Mouse (Mus musculus): ENCODE results near the gene Gm10142. TPM values are rescaled to one million over a fixed set of nuclear protein-coding genes. Genes with fewer than 3 reads are reported as not detected.
"Not testable (repeated sequence)": the region's sequence is repeated elsewhere in the genome, so short reads cannot be mapped to it uniquely, and the experiment has no call there.

Gm10142 gene
- total RNA-seq, 2 experiments from 2014 or later: not detected

- no peak for ATAC-seq (replicated peaks; ENCODE audit: poor library complexity)
Measured at GRCm38 (mm10) chr10:77735928-77736327, 20.3 kb downstream of the Gm10142 start.

DNA sequence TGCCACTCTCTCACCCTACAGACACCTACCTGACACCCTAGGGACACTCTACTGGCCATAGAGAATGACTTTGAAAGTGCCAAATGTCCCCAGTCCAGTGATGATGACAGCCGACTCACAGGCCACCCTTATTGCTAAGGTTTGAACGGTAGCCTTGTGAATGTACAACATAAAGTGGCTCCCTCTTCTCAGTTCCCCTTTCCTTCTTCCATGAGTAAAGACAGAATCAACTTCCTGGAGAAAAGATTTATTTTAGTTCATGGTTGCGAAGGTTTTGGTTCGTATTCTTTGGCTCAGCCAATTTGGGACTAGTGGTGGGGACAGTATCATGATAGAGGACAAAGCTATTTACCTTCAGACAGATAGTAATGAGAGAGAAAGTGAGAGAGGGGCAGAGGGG is 23.3 kb downstream of the Gm10142 start:
- no peak for ATAC-seq (replicated peaks; ENCODE audit: poor library complexity)

GRCm38 (mm10) chr10:77741924-77742688 is 26.5 kb downstream of the Gm10142 start, which contains the start of gene Gm18596:
TSS of gene Gm18596 (minus strand) at chr10:77742638.
- ATAC-seq (replicated peaks; ENCODE audit: poor library complexity): not testable (repeated sequence)

DNA sequence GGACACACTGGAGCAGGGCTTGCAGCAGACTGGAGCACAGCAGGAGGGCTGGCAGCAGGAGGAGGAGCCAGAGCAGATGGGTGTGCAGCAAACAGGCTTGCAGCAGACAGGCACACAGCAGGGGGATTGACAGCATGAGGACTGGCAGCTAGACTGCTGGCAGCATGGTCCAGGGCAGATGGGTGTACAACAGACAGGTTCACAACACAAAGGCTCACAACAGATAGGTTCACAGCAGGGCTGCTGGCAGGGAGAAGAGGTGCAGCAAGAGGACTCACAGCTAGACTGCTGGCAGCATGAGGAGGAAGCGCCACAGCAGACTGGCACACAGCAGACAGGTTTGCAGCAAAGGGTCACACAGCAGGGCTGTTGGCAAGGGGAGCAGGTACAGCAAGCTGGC is 35.1 kb downstream of the Gm10142 start:
- not testable (repeated sequence) for ATAC-seq (replicated peaks; ENCODE audit: poor library complexity)

- ATAC-seq (replicated peaks; ENCODE audit: poor library complexity): not testable (repeated sequence)
Measured at GRCm38 (mm10) chr10:77751254-77751653, 35.6 kb downstream of the Gm10142 start, which contains the start of gene Gm9736. TSS of gene Gm9736 (minus strand) at chr10:77751354.

DNA sequence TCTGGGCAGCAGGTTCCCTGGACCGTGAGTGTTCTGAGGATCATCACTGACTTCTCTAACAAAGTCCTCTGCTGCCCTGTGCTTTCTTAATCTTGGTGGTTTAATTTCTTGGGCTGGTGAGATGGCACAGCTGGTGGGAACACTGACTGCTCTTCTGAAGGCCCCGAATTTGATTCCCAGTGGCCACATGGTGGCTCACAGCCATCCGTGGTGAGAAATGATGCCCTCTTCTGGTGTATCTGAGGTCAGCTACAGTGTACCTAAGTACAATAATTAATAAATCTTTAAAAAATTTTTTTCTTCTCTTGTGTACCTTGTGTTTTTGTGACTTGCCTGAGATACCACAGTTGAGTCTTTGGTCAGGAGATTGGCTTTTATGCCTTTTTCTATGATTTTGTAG is 36.7 kb downstream of the Gm10142 start:
- 0 out of 2 replicates have a peak, but pooled peaks have one; percentile 23 for ATAC-seq (replicated peaks; ENCODE audit: poor library complexity)

- no peak for ATAC-seq (replicated peaks; ENCODE audit: poor library complexity)
Measured at GRCm38 (mm10) chr10:77753448-77753847, 37.8 kb downstream of the Gm10142 start.

DNA sequence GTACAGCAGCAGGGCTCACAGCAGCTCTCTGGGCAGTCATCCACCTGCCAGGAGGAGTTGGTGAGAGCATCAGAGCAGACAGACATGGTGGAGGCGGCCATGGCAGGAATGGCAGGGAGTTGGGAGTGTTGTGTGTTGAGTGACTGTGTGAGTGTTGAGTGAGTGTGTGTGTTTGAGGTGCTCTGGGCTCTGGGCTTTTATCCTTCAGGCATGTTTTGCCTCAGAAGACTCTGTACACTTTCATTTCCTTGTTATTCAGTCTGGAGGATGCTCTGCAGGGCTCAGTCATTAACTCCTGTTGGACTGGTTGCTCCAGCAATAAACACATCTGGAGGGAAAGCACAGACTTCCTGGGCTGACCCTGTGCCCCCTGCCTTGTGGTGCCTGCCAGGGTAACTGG is 44.0 kb downstream of the Gm10142 start, which contains the start of gene Gm3233:
Gene Gm3233, minus strand, starts transcription at position 101 of the 400 bp plus-strand sequence.
- not testable (repeated sequence) for ATAC-seq (replicated peaks; ENCODE audit: poor library complexity)

Other genes with a start within 250 kb of the Gm10142 start
- gene Fam207a, start 200.0 kb upstream of the Gm10142 start, total RNA-seq (2015): 9.1 and 9.9 TPM in 2 replicates
- gene Fam207a, start 200.0 kb upstream of the Gm10142 start, total RNA-seq (2017): 28.8 and 38.1 TPM in 2 replicates
- gene Itgb2, start 185.6 kb upstream of the Gm10142 start, total RNA-seq (2015): 37.2 and 37.9 TPM in 2 replicates
- 35.1 and 42.0 TPM in 2 replicates for gene Itgb2, start 185.6 kb upstream of the Gm10142 start, total RNA-seq (2017)
- gene Pttg1ip, start 134.1 kb upstream of the Gm10142 start, total RNA-seq (2015): 54.1 and 60.0 TPM in 2 replicates
- gene Pttg1ip, start 134.1 kb upstream of the Gm10142 start, total RNA-seq (2017): 31.8 and 37.6 TPM in 2 replicates
- gene Sumo3, start 109.7 kb upstream of the Gm10142 start, total RNA-seq (2015): 34.5 and 38.8 TPM in 2 replicates
- gene Sumo3, start 109.7 kb upstream of the Gm10142 start, total RNA-seq (2017): 187 and 212 TPM in 2 replicates
- gene Gm49325, start 109.6 kb upstream of the Gm10142 start, total RNA-seq (2015): not detected in 2 replicates
- 1.1 TPM in 1 of 2 replicates, not detected in the other for gene Gm49325, start 109.6 kb upstream of the Gm10142 start, total RNA-seq (2017)
- gene Ube2g2, start 93.5 kb upstream of the Gm10142 start, total RNA-seq (2015): 22.8 and 25.1 TPM in 2 replicates
- 30.4 and 34.2 TPM in 2 replicates for gene Ube2g2, start 93.5 kb upstream of the Gm10142 start, total RNA-seq (2017)
- 0.12 and 0.96 TPM in 2 replicates for gene Tspear, start 29.2 kb upstream of the Gm10142 start, total RNA-seq (2015)
- not detected in 2 replicates for gene Tspear, start 29.2 kb upstream of the Gm10142 start, total RNA-seq (2017)
- gene Gm19402, start 25.1 kb upstream of the Gm10142 start, total RNA-seq (2015): not detected in 2 replicates
- not detected in 2 replicates for gene Gm19402, start 25.1 kb upstream of the Gm10142 start, total RNA-seq (2017)
- not detected in 2 replicates for gene Gm9508, start 18.6 kb upstream of the Gm10142 start, total RNA-seq (2015)
- gene Gm9508, start 18.6 kb upstream of the Gm10142 start, total RNA-seq (2017): not detected in 2 replicates
- not detected in 2 replicates for gene Gm10272, start 9.2 kb upstream of the Gm10142 start, total RNA-seq (2015)
- gene Gm10272, start 9.2 kb upstream of the Gm10142 start, total RNA-seq (2017): not detected in 2 replicates
- gene Gm10024, start 4.3 kb upstream of the Gm10142 start, total RNA-seq (2015): not detected in 2 replicates
- gene Gm10024, start 4.3 kb upstream of the Gm10142 start, total RNA-seq (2017): not detected in 2 replicates
- not detected in 2 replicates for gene Krtap12-1, start 4.8 kb downstream of the Gm10142 start, total RNA-seq (2015)
- not detected in 2 replicates for gene Krtap12-1, start 4.8 kb downstream of the Gm10142 start, total RNA-seq (2017)
- gene Gm10100, start 10.7 kb downstream of the Gm10142 start, total RNA-seq (2015): not detected in 2 replicates
- gene Gm10100, start 10.7 kb downstream of the Gm10142 start, total RNA-seq (2017): not detected in 2 replicates
- gene Gm18596, start 26.8 kb downstream of the Gm10142 start, total RNA-seq (2015): not detected in 2 replicates
- not detected in 2 replicates for gene Gm18596, start 26.8 kb downstream of the Gm10142 start, total RNA-seq (2017)
- not detected in 2 replicates for gene Gm9736, start 35.5 kb downstream of the Gm10142 start, total RNA-seq (2015)
- not detected in 2 replicates for gene Gm9736, start 35.5 kb downstream of the Gm10142 start, total RNA-seq (2017)
- not detected in 2 replicates for gene Gm3233, start 43.9 kb downstream of the Gm10142 start, total RNA-seq (2015)
- not detected in 2 replicates for gene Gm3233, start 43.9 kb downstream of the Gm10142 start, total RNA-seq (2017)
- not detected in 2 replicates for gene Gm3238, start 55.5 kb downstream of the Gm10142 start, total RNA-seq (2015)
- gene Gm3238, start 55.5 kb downstream of the Gm10142 start, total RNA-seq (2017): not detected in 2 replicates
- not detected in 2 replicates for gene Gm7138, start 61.1 kb downstream of the Gm10142 start, total RNA-seq (2015)
- not detected in 2 replicates for gene Gm7138, start 61.1 kb downstream of the Gm10142 start, total RNA-seq (2017)
- not detected in 2 replicates for gene Gm3250, start 66.7 kb downstream of the Gm10142 start, total RNA-seq (2015)
- not detected in 2 replicates for gene Gm3250, start 66.7 kb downstream of the Gm10142 start, total RNA-seq (2017)
- gene Gm7137, start 72.4 kb downstream of the Gm10142 start, total RNA-seq (2015): not detected in 2 replicates
- gene Gm7137, start 72.4 kb downstream of the Gm10142 start, total RNA-seq (2017): not detected in 2 replicates
- not detected in 2 replicates for gene Gm9639, start 79.3 kb downstream of the Gm10142 start, total RNA-seq (2015)
- gene Gm9639, start 79.3 kb downstream of the Gm10142 start, total RNA-seq (2017): not detected in 2 replicates
- not detected in 2 replicates for gene Gm19668, start 83.3 kb downstream of the Gm10142 start, total RNA-seq (2015)
- gene Gm19668, start 83.3 kb downstream of the Gm10142 start, total RNA-seq (2017): not detected in 2 replicates
- gene Gm9507, start 96.0 kb downstream of the Gm10142 start, total RNA-seq (2015): not detected in 2 replicates
- gene Gm9507, start 96.0 kb downstream of the Gm10142 start, total RNA-seq (2017): not detected in 2 replicates
- gene Gm2696, start 98.9 kb downstream of the Gm10142 start, total RNA-seq (2015): not detected in 2 replicates
- not detected in 2 replicates for gene Gm2696, start 98.9 kb downstream of the Gm10142 start, total RNA-seq (2017)
- not detected in 2 replicates for gene Krtap10-4, start 111.3 kb downstream of the Gm10142 start, total RNA-seq (2015)
- gene Krtap10-4, start 111.3 kb downstream of the Gm10142 start, total RNA-seq (2017): not detected in 2 replicates
- gene Krtap10-10, start 120.1 kb downstream of the Gm10142 start, total RNA-seq (2015): not detected in 2 replicates
- not detected in 2 replicates for gene Krtap10-10, start 120.1 kb downstream of the Gm10142 start, total RNA-seq (2017)
- not detected in 2 replicates for gene Gm36176, start 131.0 kb downstream of the Gm10142 start, total RNA-seq (2015)
- not detected in 2 replicates for gene Gm36176, start 131.0 kb downstream of the Gm10142 start, total RNA-seq (2017)
- gene Gm10318, start 137.1 kb downstream of the Gm10142 start, total RNA-seq (2015): not detected in 2 replicates
- not detected in 2 replicates for gene Gm10318, start 137.1 kb downstream of the Gm10142 start, total RNA-seq (2017)
- not detected in 2 replicates for gene Gm3285, start 146.2 kb downstream of the Gm10142 start, total RNA-seq (2015)
- not detected in 2 replicates for gene Gm3285, start 146.2 kb downstream of the Gm10142 start, total RNA-seq (2017)
- gene Lrrc3, start 186.7 kb downstream of the Gm10142 start, total RNA-seq (2015): 0.12 TPM in 1 of 2 replicates, not detected in the other
- not detected in 2 replicates for gene Lrrc3, start 186.7 kb downstream of the Gm10142 start, total RNA-seq (2017)

All from megakaryocyte progenitor cell, adult 5-6 weeks (primary cell).